Mouse (Mus musculus) cerebellum, adult 2 months (tissue): ENCODE measurements around the gene Gsta2.
"Not testable (repeated sequence)": the region's sequence is repeated elsewhere in the genome, so short reads cannot be mapped to it uniquely, and the experiment has no call there.

ENCODE experiments used
- CTCF ChIP-seq: fragments of 200-500 bp; IDR thresholded peaks from 2 replicates; pipeline ENCODE4 v1.5.1; 2011; ENCODE audit warnings: low read depth, mild to moderate bottlenecking, control low read depth, low read length, moderate library complexity, borderline replicate concordance; ENCODE audit not compliant: insufficient read depth
- POLR2A ChIP-seq: fragments of 200-500 bp; IDR thresholded peaks from 2 replicates; pipeline ENCODE4 v1.6.1; 2011; ENCODE audit warnings: low read length, control low read depth, borderline replicate concordance; ENCODE audit not compliant: insufficient read depth

GRCm38 (mm10) chr9:78350007-78350406, 5.6 kb downstream of the Gsta2 start:
- not testable (repeated sequence) for TF ChIP-seq POLR2A, CTCF
